Mouse (Mus musculus) hindbrain, embryonic 16.5 days (tissue): Measurements from ENCODE around the gene Ep400. TPM values are rescaled to one million over a fixed set of nuclear protein-coding genes. Genes with fewer than 3 reads are reported as not detected.
"Not testable (repeated sequence)": the region's sequence is repeated elsewhere in the genome, so short reads cannot be mapped to it uniquely, and the experiment has no call there.

Experiments used
- ATAC-seq: fragments of 200-750 bp; cut with Nextera tagmentation; 2 replicates; pipeline ENCODE4 v1.8.0; 2017; ENCODE audit warnings: moderate TSS enrichment, moderate library complexity
- H3K27ac ChIP-seq: fragments of 300-500 bp; sonication (generic); 2 replicates; pipeline ENCODE4 v1.5.1; 2014; ENCODE audit warnings: low read depth, mild to moderate bottlenecking, control low read depth, low read length, moderate library complexity
- H3K27me3 ChIP-seq: fragments of 300-500 bp; sonication (generic); replicated peaks from 2 replicates; pipeline ENCODE4 v1.6.1; 2014; ENCODE audit warnings: low read length; ENCODE audit not compliant: control insufficient read depth, insufficient read depth
- H3K36me3 ChIP-seq: fragments of 300-500 bp; sonication (generic); 2 replicates; pipeline ENCODE4 v1.6.1; 2014; ENCODE audit warnings: mild to moderate bottlenecking, low read length, moderate library complexity, mixed read lengths; ENCODE audit not compliant: control insufficient read depth, insufficient read depth
- H3K4me1 ChIP-seq: fragments of 300-500 bp; sonication (generic); 2 replicates; pipeline ENCODE4 v1.6.1; 2014; ENCODE audit warnings: low read depth, low read length; ENCODE audit not compliant: control insufficient read depth, insufficient read depth
- H3K4me2 ChIP-seq: fragments of 300-500 bp; sonication (generic); 2 replicates; pipeline ENCODE4 v1.6.1; 2014; ENCODE audit warnings: mild to moderate bottlenecking, low read length, control low read depth, moderate library complexity
- H3K4me3 ChIP-seq: fragments of 300-500 bp; sonication (generic); 2 replicates; pipeline ENCODE4 v1.5.1; 2014; ENCODE audit warnings: mild to moderate bottlenecking, low read length, control low read depth, moderate library complexity
- H3K9ac ChIP-seq: fragments of 300-500 bp; sonication (generic); 2 replicates; pipeline ENCODE4 v1.6.1; 2014; ENCODE audit warnings: low read depth, mild to moderate bottlenecking, control low read depth, low read length, moderate library complexity
- H3K9me3 ChIP-seq: fragments of 300-500 bp; sonication (generic); 2 replicates; pipeline ENCODE4 v1.6.1; 2014; ENCODE audit warnings: mild to moderate bottlenecking, low read length, moderate library complexity; ENCODE audit not compliant: control insufficient read depth
- WGBS: fragments of 180-500 bp; shearing (Covaris S2); extraction: QIAGEN DNeasy Blood & Tissue Kit; methylation state at CpG from one replicate; pipeline ENCODE4 v1.1.7; 2014; 5-methylcytosine and 5-hydroxymethylcytosine counted together
- polyA plus RNA-seq: library from polyadenylated mRNA; unstranded; fragments of >200 nt; fragmentation: Nextera tagmentation; extraction: Ambion mirVana; gene quantifications from 2 replicates; pipeline ENCODE4 v1.2.1, GENCODE M21; 2015

The Ep400 gene
- polyA plus RNA-seq, 1 experiment from 2014 or later = 40.0 TPM

DNA sequence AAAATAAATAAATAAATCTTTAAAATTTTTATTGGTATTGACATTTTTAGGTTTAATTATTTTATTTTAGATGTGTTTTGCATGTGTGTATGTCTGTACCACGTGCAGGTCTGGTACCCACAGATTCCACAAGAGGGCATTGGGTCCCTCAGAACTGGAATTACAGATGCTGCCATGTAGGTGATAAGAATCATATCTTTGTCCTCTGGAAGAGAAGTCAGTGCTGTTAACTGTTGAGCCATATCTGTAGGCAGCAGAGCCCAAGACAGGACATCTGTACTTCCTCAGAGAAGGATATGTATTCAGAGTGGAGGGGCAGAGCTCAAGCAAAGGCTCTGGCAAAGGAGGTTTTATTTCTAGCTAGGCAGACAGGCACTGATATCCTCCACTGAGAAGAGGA lies 49.1 kb downstream of the Ep400 start:
- WGBS = 89% methylated on average over 1 of the region's 1 CpGs
- peaks cover 38% of the 10 kb centered on the region for H3K36me3 ChIP-seq
- not testable (repeated sequence) for ATAC-seq

DNA sequence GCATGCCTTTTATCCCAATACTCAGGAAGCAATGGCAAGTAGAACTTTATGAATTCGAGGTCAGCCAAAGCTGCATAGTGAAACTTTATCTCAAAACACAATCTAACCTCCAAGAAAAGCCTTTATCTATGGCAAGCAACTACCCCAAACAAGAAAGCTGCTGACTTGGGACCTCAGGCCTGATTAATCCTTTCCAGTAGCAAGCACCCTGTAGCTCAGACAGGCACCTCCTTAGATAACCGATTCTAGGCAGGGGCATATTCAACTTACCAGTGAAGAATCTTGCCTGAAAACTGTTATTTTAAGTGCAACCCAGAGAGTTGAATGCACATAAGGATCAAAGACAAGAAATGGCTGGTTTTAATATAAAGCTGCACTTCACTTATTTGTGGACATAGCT lies 59.1 kb downstream of the Ep400 start:
- WGBS = 92% methylated on average over 2 of the region's 2 CpGs
- Histone ChIP-seq H3K36me3 (peaks cover 18% of the 10 kb centered on the region), H3K27ac (no peak overlapping the region), H3K4me2 (no peak overlapping the region), H3K9me3 (no peaks in the 10 kb centered on the region), H3K27me3 (no peaks in the 10 kb centered on the region), H3K4me1 (no peaks in the 10 kb centered on the region), H3K4me3 (no peak overlapping the region), H3K9ac (no peak overlapping the region)
- ATAC-seq = no peak

More for the DNA sequence above, 49.1 kb downstream of the Ep400 start:
- not testable (repeated sequence) for H3K9me3 ChIP-seq, H3K4me2 ChIP-seq, H3K27me3 ChIP-seq, H3K4me1 ChIP-seq, H3K4me3 ChIP-seq, H3K9ac ChIP-seq, H3K27ac ChIP-seq

DNA sequence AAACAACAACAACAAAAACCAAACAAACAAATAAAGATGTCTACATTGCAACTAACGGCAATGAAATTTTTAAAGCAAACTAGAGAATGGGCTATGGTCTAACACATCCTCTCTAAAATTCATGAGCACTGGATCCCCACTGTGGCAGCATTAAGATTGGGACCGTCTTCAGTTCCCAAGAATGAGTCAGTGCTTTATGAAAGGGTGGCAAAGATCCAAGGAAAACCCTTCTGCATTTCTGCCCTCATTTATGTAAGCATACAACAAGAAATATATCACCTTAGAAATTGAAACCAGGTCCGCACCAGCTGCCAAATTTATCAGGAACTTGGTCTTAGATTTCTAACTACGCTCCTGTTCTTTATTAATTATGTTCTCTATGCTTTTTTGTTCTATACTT lies 61.3 kb downstream of the Ep400 start:
- Histone ChIP-seq H3K4me3 (no peak overlapping the region), H3K4me1 (no peaks in the 10 kb centered on the region), H3K9ac (no peak overlapping the region), H3K27me3 (no peaks in the 10 kb centered on the region), H3K4me2 (no peak overlapping the region), H3K9me3 (no peaks in the 10 kb centered on the region), H3K36me3 (peaks cover 38% of the 10 kb centered on the region), H3K27ac (no peak overlapping the region)
- ATAC-seq = no peak
- WGBS = 86% methylated on average over 4 of the region's 4 CpGs

DNA sequence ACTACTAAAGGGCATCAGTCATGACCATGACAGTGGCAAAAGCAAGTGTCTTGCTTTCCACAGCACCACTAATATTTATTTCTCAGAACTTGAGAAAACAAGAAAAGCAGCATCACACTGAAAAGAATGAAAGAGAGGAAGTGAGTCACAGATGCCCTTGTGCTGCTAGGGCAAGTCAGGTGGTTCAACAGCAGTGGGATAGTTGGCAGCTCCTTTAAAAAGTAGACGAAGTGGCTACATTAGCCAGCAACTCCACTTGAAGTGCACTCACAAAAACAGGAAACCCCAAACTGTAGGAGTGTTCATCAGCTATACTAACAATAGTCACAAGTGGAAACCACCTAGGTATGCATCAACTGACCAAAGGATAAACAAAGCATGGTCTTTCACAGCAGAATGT lies 66.5 kb downstream of the Ep400 start:
- no peak for ATAC-seq
- WGBS = 78% methylated on average over 1 of the region's 1 CpGs
- no peaks in the 10 kb centered on the region for H3K9me3 ChIP-seq

DNA sequence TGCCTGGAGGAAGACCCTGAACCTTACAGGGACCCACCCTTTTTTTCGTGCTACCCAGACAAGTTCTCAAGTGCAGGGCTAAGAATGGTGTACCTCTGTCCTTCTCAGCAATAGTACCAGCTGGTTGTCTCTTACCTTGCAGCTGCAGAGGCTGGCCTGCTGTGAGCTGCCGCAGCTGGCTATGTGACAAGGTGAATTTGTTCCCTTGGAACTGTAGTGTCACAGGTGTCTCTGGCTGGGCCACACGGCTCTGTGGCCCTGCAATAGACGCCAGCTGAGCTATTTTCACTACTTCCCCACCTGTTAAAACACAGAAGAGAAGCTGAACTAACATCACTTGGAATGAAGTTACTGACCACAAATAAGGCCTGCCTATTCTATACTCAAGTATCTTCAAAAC lies 71.9 kb downstream of the Ep400 start:
- H3K36me3 ChIP-seq = peaks cover 56% of the 10 kb centered on the region

More for the DNA sequence above, 66.5 kb downstream of the Ep400 start:
- H3K4me2 ChIP-seq = no peak overlapping the region
- no peak overlapping the region for H3K27ac ChIP-seq
- no peak overlapping the region for H3K9ac ChIP-seq
- no peaks in the 10 kb centered on the region for H3K4me1 ChIP-seq
- peaks cover 54% of the 10 kb centered on the region for H3K36me3 ChIP-seq
- no peak overlapping the region for H3K4me3 ChIP-seq
- no peaks in the 10 kb centered on the region for H3K27me3 ChIP-seq

DNA sequence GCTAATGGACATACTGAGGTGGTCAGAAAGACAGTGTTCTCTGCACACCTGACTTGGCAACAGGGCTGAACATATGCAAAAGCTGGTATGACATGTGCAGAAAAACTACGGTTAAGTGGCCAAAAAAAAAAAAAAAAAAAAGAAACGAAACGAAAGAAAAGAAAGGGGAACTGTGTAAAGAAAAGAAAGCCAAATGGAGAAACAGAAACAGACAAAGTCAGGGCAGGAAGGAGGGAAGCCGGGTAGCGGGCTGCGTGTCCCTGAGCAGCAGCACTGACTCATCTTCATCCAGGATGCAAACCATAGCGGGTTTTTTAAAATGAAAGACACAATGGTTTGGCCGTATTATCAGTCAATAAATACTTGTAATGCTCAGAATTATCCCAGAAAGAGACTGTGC lies 88.5 kb downstream of the Ep400 start:
- Histone ChIP-seq H3K9me3 (no peaks in the 10 kb centered on the region), H3K27me3 (no peaks in the 10 kb centered on the region), H3K27ac (no peak overlapping the region), H3K4me3 (no peak overlapping the region), H3K36me3 (peaks cover 63% of the 10 kb centered on the region), H3K4me1 (no peaks in the 10 kb centered on the region), H3K9ac (no peak overlapping the region), H3K4me2 (no peak overlapping the region)
- WGBS = 92% methylated on average over 8 of the region's 8 CpGs
- ATAC-seq = no peak

More for the DNA sequence above, 71.9 kb downstream of the Ep400 start:
- H3K9me3 ChIP-seq = no peaks in the 10 kb centered on the region
- no peak for ATAC-seq
- H3K4me1 ChIP-seq = no peaks in the 10 kb centered on the region
- no peaks in the 10 kb centered on the region for H3K27me3 ChIP-seq
- H3K4me3 ChIP-seq = no peak overlapping the region
- WGBS = 90% methylated on average over 4 of the region's 4 CpGs
- H3K27ac ChIP-seq = no peak overlapping the region
- H3K4me2 ChIP-seq = no peak overlapping the region
- no peak overlapping the region for H3K9ac ChIP-seq

DNA sequence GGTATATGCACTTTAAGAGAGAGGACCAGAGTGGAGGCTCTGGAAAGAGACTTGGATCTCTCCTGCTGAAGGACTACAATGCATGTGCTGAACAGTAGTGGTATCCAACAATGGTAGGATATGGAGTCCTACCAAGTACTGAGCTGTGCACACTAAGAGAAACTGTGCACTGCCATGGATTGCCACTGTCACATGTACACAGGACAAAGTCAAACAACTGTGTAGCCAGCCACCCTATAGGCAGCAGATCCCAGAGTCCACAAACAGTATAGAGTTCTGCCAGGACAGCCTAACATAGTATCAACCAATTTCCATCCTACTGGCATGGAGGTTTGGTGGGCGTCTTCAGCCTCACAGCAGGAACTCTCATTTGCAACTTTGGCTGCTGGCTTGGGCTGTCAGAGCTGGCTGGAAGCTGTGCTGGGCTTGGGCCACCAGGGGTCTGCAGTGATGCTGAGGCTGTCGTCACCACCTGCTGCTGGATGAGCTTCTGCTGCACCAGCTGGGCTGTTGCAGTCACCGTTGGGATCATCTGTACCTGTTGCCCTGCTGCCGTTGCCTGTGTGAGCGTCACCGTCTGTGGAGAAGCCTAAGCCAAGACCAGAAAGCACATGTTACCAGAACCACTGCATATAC lies 104.9 kb downstream of the Ep400 start:
- Histone ChIP-seq H3K36me3 (peaks cover 63% of the 10 kb centered on the region), H3K4me1 (no peaks in the 10 kb centered on the region), H3K4me3 (no peak overlapping the region), H3K27me3 (no peaks in the 10 kb centered on the region), H3K27ac (no peak overlapping the region), H3K9me3 (no peaks in the 10 kb centered on the region), H3K4me2 (no peak overlapping the region), H3K9ac (no peak overlapping the region)
- no peak for ATAC-seq
- 51% methylated on average over 6 of the region's 6 CpGs for WGBS

DNA sequence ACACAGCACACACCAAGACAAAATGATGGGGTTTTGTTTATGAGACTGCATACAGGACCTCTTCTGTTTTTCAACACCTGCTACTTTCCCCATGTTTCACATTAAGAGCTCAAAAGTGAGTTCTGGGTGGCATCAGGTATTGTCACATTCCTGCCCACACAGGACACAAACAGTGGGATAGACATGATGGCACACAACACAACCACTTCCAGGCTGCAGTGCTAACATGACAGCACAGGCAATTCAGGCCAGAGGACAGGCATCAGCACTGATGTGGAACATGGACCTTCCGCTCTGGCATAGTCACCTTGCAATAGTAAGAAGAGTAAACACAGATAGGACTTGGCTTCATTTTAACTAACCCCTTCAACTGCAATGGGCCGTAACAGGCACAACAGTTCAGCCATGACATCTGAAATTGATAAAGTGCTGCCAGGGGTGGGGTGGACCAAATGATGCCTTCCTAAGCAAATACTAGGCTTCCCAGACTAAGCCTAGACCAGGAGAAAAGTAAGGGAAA lies 105.7 kb downstream of the Ep400 start:
- H3K36me3 ChIP-seq = peaks cover 55% of the 10 kb centered on the region
- no peaks in the 10 kb centered on the region for H3K9me3 ChIP-seq
- no peak overlapping the region for H3K27ac ChIP-seq
- H3K27me3 ChIP-seq = no peaks in the 10 kb centered on the region
- H3K4me3 ChIP-seq = no peak overlapping the region
- WGBS = 96% methylated on average over 2 of the region's 2 CpGs
- no peak for ATAC-seq
- no peak overlapping the region for H3K9ac ChIP-seq
- H3K4me1 ChIP-seq = no peaks in the 10 kb centered on the region
- H3K4me2 ChIP-seq = no peak overlapping the region

DNA sequence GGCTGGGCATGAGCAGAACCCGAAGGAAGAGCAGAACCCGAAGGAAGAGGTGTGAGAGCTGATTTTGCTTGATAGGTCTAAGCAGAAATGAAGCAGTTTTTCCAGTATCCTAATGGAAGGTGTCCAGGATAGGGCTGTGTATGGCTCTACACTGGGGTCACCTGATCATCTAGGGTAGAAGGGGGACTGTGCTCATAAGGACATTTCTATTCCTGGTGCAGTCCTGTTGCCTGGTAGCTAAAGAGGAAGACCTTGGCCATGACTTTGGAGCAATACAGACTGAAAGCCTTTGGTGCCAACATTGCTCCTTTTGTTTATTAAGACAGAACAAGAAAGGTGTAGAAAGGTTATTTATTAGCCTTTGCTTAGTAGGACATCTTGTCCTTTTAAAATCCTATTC lies 106.5 kb downstream of the Ep400 start:
- Histone ChIP-seq H3K4me3 (no peak overlapping the region), H3K9me3 (no peaks in the 10 kb centered on the region), H3K4me2 (no peak overlapping the region), H3K4me1 (no peaks in the 10 kb centered on the region), H3K27me3 (no peaks in the 10 kb centered on the region), H3K9ac (no peak overlapping the region), H3K36me3 (peaks cover 56% of the 10 kb centered on the region), H3K27ac (no peak overlapping the region)
- WGBS = 98% methylated on average over 2 of the region's 2 CpGs
- no peak for ATAC-seq
